In genomic region chr2:11777091-11778068, GRCm38 (mm10) we compare ENCODE assay signal across 8 mouse cellular contexts. TPM values are rescaled to one million over a fixed set of nuclear protein-coding genes. Genes with fewer than 3 reads are reported as not detected.
DNase-seq lines count a peak whose midpoint lies in the region; ATAC-seq and TF ChIP-seq lines count a peak whose summit lies in the region.

Gene Fbh1 (minus strand): TSS chr2:11777582.
Gene Ankrd16 (plus strand): TSS chr2:11777876.

- peak within 1 kb of the TSS; percentile 87 for H3K4me2 ChIP-seq in hindbrain, embryonic 13.5 days

- CTCF ChIA-PET in Patski (lab: Charles Lee): no interaction called here

- TF ChIP-seq CTCF in Patski (IDR thresholded peaks at IDR 0.05): no peak

- POLR2A ChIA-PET in Patski (lab: Charles Lee): interaction anchor here (0.6 to 1.5 kb wide), 2 partner anchors 11 to 404 kb away, joined by 3 to 5 read pairs; no protein-coding TSS in a partner anchor

- H3K36me3 ChIP-seq in hindbrain, embryonic 13.5 days: peaks cover 26% of the 10 kb centered on the region

- in situ Hi-C loops in Patski (cut with MboI; ENCODE audit: low pct_unique_long_range_greater_than_20kb): loop anchor here (5.0 to 25.0 kb wide), 2 partner anchors 635 to 1460 kb away; no protein-coding TSS in a partner anchor

- DNase-seq in Patski (ENCODE audit: low read depth, low spot score): peak; percentile 100
- peak; percentile 100 for DNase-seq in cerebellum, postnatal 14 days
- peak; percentile 99 to 100 for DNase-seq in frontal cortex, postnatal 14 days (ENCODE audit: low spot score in 2 of 2)
- peak; percentile 100 for DNase-seq in layer of hippocampus, postnatal 25 days (ENCODE audit: extremely low spot score in 1 of 2, low spot score in 1 of 2)
- peak; percentile 100 for DNase-seq in lung, postnatal 25 days (ENCODE audit: low spot score)
- DNase-seq in retina, embryonic 14.5 days (ENCODE audit: low spot score): peak; percentile 100
- DNase-seq in thymus, postnatal 4 days: peak; percentile 100

- peaks cover 52% of the 10 kb centered on the region for H3K4me1 ChIP-seq in hindbrain, embryonic 13.5 days (replicated peaks)

- H3K27me3 ChIP-seq in Patski: no peaks in the 10 kb centered on the region
- no peaks in the 10 kb centered on the region for H3K27me3 ChIP-seq in hindbrain, embryonic 13.5 days

- peak within 1 kb of the TSS; percentile 96 for H3K27ac ChIP-seq in hindbrain, embryonic 13.5 days

- peak within 1 kb of the TSS; percentile 85 for H3K4me3 ChIP-seq in hindbrain, embryonic 13.5 days

- peak within 1 kb of the TSS; percentile 89 for H3K9ac ChIP-seq in hindbrain, embryonic 13.5 days

- peak; percentile 96 for ATAC-seq in Patski
- peak; percentile 97 for ATAC-seq in hindbrain, embryonic 13.5 days (ENCODE audit: low FRiP score)

- no peaks in the 10 kb centered on the region for H3K9me3 ChIP-seq in hindbrain, embryonic 13.5 days

- WGBS in hindbrain, embryonic 13.5 days: under 1% methylated on average over 73 of the region's 73 CpGs

RNA-seq across cellular contexts. Expression of gene Fbh1, which starts in this region (rescaled TPM):
- 119 TPM for polyA plus RNA-seq in Patski (2021)
- polyA plus RNA-seq in hindbrain, embryonic 13.5 days (2015; fragmentation: Nextera tagmentation; extraction: Ambion mirVana): 135 and 137 TPM in 2 replicates
- total RNA-seq in layer of hippocampus, postnatal 25 days (2021): 10 to 100 TPM; 79.7 to 81.8 TPM

RNA-seq across cellular contexts. Expression of gene Ankrd16, which starts in this region (rescaled TPM):
- polyA plus RNA-seq in Patski (2021): 51.0 TPM
- polyA plus RNA-seq in hindbrain, embryonic 13.5 days (2015; fragmentation: Nextera tagmentation; extraction: Ambion mirVana): 52.0 and 54.4 TPM in 2 replicates
- 10 to 100 TPM; 42.1 to 58.4 TPM for total RNA-seq in layer of hippocampus, postnatal 25 days (2021)

Comparison
In these comparisons a context has a peak if more than half of its experiments do, and no peak if none do; other contexts are left out.
1. Peak in every context shown above with its lines: DNase-seq, ATAC-seq, H3K4me3 ChIP-seq and H3K27ac ChIP-seq.